Mouse (Mus musculus): ENCODE data around the gene Timm17b.

GRCm38 (mm10) chrX:7947900-7948492, 48.8 kb downstream of the Timm17b start:
- no peak for TF ChIP-seq POLR2A (IDR thresholded peaks at IDR 0.05; ENCODE audit: low read depth, low read length)
- TF ChIP-seq CTCF (IDR thresholded peaks at IDR 0.05; ENCODE audit: extremely low read depth, insufficient read depth, insufficient read length, insufficient replicate concordance): no peak
